Mouse (Mus musculus) bone marrow, adult 2 months (tissue): ENCODE measurements around the gene Epb41. TPM values are rescaled to one million over a fixed set of nuclear protein-coding genes. Genes with fewer than 3 reads are reported as not detected.

Source experiments
- H3K27ac ChIP-seq: fragments of 200-500 bp; 2 replicates; pipeline ENCODE4 v1.5.1; 2012; ENCODE audit warnings: low read depth, mild to moderate bottlenecking, control low read depth, inconsistent platforms, low read length; ENCODE audit not compliant: control insufficient read depth, poor library complexity, insufficient read depth
- H3K4me1 ChIP-seq: fragments of 200-500 bp; 2 replicates; pipeline ENCODE4 v1.6.1; 2011; ENCODE audit warnings: low read length; ENCODE audit not compliant: control insufficient read depth, insufficient read depth
- H3K4me3 ChIP-seq: fragments of 200-500 bp; replicated peaks from 2 replicates; pipeline ENCODE3; 2011; ENCODE audit warnings: mild to moderate bottlenecking, low read depth, low read length, control low read depth; ENCODE audit not compliant: control insufficient read depth
- CTCF ChIP-seq: fragments of 200-500 bp; IDR thresholded peaks from 2 replicates; pipeline ENCODE4 v1.5.1; 2011; ENCODE audit warnings: low read length, control low read depth; ENCODE audit not compliant: control insufficient read depth, insufficient read depth
- POLR2A ChIP-seq: fragments of 200-500 bp; IDR thresholded peaks from 2 replicates; pipeline ENCODE4 v1.6.1; 2011; ENCODE audit warnings: low read depth, mild to moderate bottlenecking, control low read depth, low read length, borderline replicate concordance; ENCODE audit not compliant: control insufficient read depth
- WGBS: fragments of 180-500 bp; shearing (Covaris S2); methylation state at CpG from one replicate; pipeline ENCODE4 v1.1.7; 2018; 5-methylcytosine and 5-hydroxymethylcytosine counted together
- polyA plus RNA-seq: library from polyadenylated mRNA; stranded (reverse); fragments of >200 nt; gene quantifications from 2 replicates; pipeline ENCODE4 v1.2.4, GENCODE M21; 2011; ENCODE audit warnings: low replicate concordance; ENCODE audit not compliant: missing spikeins, insufficient read depth, insufficient read length

Epb41 gene
- polyA plus RNA-seq, result 298 and 306 TPM in 2 replicates

DNA sequence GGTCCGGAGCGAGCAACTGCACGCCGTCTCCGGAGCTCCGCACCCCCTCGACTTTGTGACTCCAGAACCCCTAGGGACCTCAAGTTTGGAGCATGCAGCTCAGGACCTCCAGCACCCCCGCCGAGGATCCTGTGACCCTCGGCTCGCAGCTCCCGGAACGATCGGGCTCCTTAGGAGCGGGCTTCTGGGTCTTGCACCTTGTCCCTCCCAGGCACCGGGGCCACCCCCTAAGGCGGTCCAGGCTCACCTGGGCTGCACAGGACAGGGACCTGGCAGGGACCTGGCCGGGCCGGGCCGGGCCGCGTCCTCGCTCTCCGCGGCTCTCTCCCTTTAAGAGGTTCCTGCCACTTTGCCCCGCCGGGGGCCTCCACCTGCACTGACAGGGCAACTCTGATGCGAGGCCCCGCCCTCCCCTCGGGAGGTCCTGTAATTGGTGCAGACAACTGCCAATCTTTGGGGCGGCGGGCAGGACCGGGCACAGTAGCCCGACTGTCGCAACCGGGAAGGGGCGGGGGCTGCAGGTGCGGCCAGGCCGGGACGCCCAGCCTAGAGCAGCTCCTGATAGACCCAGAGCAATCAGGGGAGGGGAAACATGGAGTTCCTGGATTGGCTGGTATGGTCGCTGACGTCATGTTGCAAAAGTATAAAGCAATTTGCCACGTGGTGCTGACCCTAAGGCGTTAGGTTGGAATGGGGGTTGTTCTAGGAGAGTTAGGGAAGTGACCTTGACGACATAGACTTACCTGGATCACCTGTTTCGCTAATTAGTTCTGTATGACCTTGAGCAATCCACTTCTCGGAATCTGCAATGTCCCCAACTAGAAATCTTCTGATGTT is at the start of gene Epb41:
Gene Epb41, minus strand, starts transcription at position 389 of the 837 bp plus-strand sequence.
- WGBS, result 2% methylated on average over 47 of the region's 47 CpGs
- Histone ChIP-seq H3K4me3 (peak within 1 kb of the TSS; percentile 69), H3K4me1 (peaks cover 3% of the 10 kb centered on the region; the same call in 1 of the 2 replicates), H3K27ac (peak within 1 kb of the TSS; percentile 96)
- TF ChIP-seq CTCF (no peak), POLR2A (peak; percentile 81)

DNA sequence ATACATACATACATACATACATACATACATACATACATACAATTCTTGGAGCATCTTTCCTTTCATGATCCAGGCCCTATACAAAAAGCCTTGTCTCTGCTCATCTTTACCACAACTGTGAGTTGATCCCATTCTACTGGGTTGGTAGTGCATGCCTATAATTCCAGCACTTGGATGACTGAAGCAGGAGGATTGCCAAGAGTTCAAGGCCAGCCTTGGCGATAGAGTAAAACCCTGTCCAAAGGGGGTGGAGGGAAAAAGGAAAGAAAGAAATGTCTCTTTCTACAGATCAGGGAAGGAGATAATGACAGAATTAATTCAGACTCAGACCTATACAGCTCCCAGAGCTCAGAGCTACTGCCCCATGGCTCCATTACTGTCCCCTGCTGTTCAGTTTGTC is 48.0 kb upstream of the Epb41 start:
- WGBS, result 63% methylated on average over 1 of the region's 1 CpGs

DNA sequence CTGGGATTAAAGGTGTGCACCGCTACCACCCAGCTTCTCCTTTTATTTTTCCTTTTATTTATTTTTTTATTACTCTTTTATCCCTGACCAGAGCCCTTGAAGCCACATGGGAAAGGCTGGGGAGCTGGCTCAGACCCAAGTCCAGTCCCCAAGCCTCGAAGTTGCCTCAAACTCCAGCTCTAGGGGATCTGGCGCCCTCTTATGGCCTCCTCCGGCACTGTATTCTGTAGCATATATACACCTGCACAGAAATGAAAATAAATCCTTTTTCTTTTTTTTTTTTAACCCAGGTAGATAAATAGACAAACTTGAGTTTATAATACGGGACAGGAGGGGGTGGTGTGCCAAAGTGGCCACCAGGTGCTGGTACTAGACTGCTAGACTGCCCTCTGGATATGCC is 46.6 kb upstream of the Epb41 start:
- 63% methylated on average over 5 of the region's 5 CpGs for WGBS
- H3K4me1 ChIP-seq, result no peaks in the 10 kb centered on the region
- no peak overlapping the region for H3K27ac ChIP-seq
- TF ChIP-seq CTCF, result peak; percentile 48; the same call in 1 of the 2 replicates
- TF ChIP-seq POLR2A, result no peak
- no peak overlapping the region for H3K4me3 ChIP-seq

More for the DNA sequence above, 48.0 kb upstream of the Epb41 start:
- TF ChIP-seq CTCF (no peak), POLR2A (no peak)
- no peak overlapping the region for H3K27ac ChIP-seq
- no peaks in the 10 kb centered on the region for H3K4me1 ChIP-seq
- H3K4me3 ChIP-seq, result no peak overlapping the region

DNA sequence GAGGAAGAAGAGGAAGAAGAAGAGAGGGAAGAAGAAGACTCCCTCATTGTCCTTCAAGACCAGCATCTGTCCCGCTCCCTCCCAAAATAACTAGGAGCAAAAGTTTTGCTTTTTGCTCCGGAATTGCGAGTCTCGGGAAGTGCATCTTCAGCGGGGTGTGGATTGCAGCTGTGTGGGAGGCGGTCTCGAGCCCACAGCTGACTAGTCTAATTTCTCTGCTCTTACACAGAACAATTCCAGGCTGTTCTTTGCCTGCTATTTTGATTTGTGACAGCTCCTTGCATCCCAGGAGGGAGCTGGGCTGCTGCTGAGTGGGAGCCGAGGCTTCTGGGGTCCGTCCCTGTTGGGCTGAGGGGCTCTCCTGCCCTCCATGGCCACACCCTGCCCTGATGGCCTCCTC is 44.4 kb upstream of the Epb41 start:
- 71% methylated on average over 9 of the region's 9 CpGs for WGBS
- Histone ChIP-seq H3K4me1 (no peaks in the 10 kb centered on the region), H3K4me3 (no peak overlapping the region), H3K27ac (no peak overlapping the region)
- TF ChIP-seq POLR2A, result no peak
- TF ChIP-seq CTCF, result no peak

DNA sequence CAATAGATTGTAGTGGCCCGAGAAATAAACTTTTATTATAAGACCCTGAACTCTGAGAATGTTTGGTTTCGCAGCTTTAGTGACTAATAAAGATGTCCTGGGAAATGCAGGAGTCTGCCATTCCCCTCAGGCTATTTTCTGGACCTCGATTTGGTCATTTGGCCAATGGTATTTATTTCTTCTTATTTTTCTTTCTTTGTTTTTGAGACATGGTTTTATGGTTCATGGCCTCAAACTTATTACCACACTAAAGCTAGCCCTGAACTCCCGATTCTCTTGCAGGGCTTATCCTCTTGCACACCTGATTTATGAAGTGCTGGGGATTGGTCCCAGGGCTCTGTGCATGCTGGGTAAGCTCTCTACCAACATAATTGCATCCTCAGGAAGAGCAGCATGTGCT is 41.2 kb upstream of the Epb41 start:
- 77% methylated on average over 4 of the region's 4 CpGs for WGBS
- Histone ChIP-seq H3K4me1 (no peaks in the 10 kb centered on the region), H3K27ac (no peak overlapping the region), H3K4me3 (no peak overlapping the region)
- TF ChIP-seq CTCF (no peak), POLR2A (no peak)

DNA sequence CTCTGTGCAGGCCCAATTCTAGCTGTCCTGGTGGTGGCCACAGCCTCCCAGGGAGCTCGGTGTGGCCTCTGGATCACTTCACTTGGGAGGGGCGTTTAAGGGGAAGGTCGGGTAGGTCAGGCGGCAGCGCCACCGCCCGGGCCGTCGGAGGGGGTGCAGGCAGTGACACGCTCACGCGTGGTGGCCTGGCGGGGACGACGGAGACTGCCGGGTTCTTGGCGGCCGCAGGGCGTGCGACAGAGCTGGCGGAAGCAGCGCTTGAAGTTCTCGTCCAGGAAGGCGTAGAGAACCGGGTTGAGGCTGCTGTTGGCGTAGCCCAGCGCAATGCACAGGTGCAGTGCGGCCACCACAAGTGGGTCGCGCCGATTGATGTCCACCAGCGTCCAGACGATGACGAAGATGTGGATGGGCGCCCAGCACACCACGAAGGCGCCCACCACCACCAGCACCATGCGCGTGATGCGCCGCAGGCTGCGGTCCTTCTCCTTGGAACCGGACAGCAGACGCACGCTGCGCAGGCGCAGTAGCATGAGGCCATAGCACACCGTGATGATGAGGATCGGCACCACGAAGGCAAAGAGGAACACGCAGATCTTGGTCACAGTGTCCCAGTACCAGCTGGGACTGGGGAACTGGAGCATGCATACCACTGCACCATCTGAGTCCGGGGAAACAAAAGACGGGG is 38.4 kb upstream of the Epb41 start:
- WGBS, result 40% methylated on average over 53 of the region's 53 CpGs
- H3K27ac ChIP-seq, result no peak overlapping the region
- TF ChIP-seq CTCF (no peak), POLR2A (no peak)
- H3K4me1 ChIP-seq, result no peaks in the 10 kb centered on the region
- peak overlapping the region; percentile 29 for H3K4me3 ChIP-seq

DNA sequence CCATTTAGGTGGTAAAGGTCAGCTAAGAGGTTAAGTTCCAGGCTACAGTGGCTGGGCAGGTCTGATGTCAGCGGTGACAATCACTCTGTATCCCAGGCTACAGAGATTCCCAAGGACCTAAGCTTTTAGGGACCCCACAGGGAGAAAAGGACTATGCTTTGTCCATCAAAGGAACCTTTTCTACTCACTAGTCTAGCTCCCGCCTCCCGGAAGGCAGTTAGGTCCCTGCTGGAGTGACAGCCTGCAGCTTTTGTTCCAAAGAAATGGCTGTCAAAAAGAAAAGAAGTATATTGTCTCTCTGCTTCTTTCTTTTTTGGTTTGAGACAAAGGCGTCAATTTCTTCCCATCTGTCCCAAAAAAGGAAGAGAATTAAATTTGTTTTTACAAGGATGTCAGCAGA is 36.1 kb upstream of the Epb41 start:
- no peaks in the 10 kb centered on the region for H3K4me1 ChIP-seq
- no peak for TF ChIP-seq CTCF
- TF ChIP-seq POLR2A, result no peak
- no peak overlapping the region for H3K4me3 ChIP-seq
- WGBS, result 81% methylated on average over 4 of the region's 4 CpGs
- H3K27ac ChIP-seq, result no peak overlapping the region

DNA sequence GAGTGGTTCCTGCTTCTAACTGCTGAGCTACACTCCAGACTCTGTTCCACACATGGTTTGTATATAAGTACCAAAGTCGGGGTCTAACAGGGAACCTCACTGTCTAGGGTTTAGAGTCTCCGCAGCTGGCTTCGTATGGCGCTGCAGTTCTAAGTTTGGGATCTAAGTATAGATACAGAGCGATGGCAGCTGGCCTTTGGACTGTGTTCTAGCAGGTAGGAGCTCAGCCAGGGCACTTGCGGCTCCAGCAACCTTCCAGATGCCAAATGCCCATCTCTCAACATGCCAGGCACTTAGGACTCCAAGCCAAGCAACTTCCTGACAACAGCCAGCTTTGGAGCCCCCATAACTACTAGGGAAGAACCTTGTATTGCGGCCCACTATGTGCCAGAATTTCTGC is 33.1 kb upstream of the Epb41 start:
- Histone ChIP-seq H3K27ac (no peak overlapping the region), H3K4me1 (no peaks in the 10 kb centered on the region), H3K4me3 (no peak overlapping the region)
- no peak for TF ChIP-seq POLR2A
- TF ChIP-seq CTCF, result no peak
- 83% methylated on average over 7 of the region's 7 CpGs for WGBS

DNA sequence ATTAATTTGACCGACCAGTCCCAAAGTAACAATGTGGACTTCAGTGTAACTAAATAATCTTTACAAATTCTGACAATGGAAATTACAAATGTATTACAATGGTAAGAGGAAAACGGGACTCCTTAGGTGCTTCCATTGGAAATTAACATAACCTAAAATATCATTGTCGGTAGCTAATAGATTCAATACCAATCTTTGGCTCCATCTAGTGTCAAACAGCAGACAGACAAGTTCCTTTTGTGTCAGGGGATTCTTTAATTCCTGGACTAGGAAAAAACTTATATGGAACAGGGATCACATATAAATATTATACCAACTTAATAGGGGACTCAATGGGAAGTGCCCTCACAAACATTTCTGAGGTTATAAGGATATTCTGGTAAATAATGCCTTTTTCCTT is 26.0 kb upstream of the Epb41 start:
- Histone ChIP-seq H3K27ac (no peak overlapping the region), H3K4me1 (no peaks in the 10 kb centered on the region), H3K4me3 (no peak overlapping the region)
- 34% methylated on average over 3 of the region's 3 CpGs for WGBS
- no peak for TF ChIP-seq POLR2A
- no peak for TF ChIP-seq CTCF
